ENCODE assay signal across 8 mouse cellular contexts in genomic region chr5:107866127-107867126, GRCm38 (mm10). TPM values are rescaled to one million over a fixed set of nuclear protein-coding genes. Genes with fewer than 3 reads are reported as not detected.
DNase-seq lines count a peak whose midpoint lies in the region; ATAC-seq lines count a peak whose summit lies in the region.

No protein-coding gene starts in this region.

- no peak overlapping the region for H3K4me2 ChIP-seq in embryonic facial prominence, embryonic 14.5 days (ENCODE audit: low read depth, low read length)
- peak overlapping the region; percentile 81 for H3K4me2 ChIP-seq in liver, embryonic 12.5 days

- H3K27ac ChIP-seq in embryonic facial prominence, embryonic 14.5 days (replicated peaks; ENCODE audit: low read depth, low read length) = no peak overlapping the region
- no peak overlapping the region for H3K27ac ChIP-seq in embryonic facial prominence, embryonic 10.5 days (replicated peaks)
- H3K27ac ChIP-seq in liver, embryonic 12.5 days = peak overlapping the region; percentile 87

- H3K27me3 ChIP-seq in embryonic facial prominence, embryonic 14.5 days (replicated peaks; ENCODE audit: control insufficient read depth, insufficient read depth, low read length) = no peaks in the 10 kb centered on the region
- H3K27me3 ChIP-seq in embryonic facial prominence, embryonic 10.5 days (replicated peaks; ENCODE audit: low read depth, poor library complexity, severe bottlenecking) = peaks cover 14% of the 10 kb centered on the region
- H3K27me3 ChIP-seq in liver, embryonic 12.5 days (replicated peaks) = no peaks in the 10 kb centered on the region
- H3K27me3 ChIP-seq in splenic B cell, adult 2 months (ENCODE audit: control insufficient read depth, insufficient read depth, low read length, poor library complexity, severe bottlenecking) = no peaks in the 10 kb centered on the region

- DNase-seq in embryonic facial prominence, embryonic 14.5 days (ENCODE audit: low spot score) = peak; percentile 15
- DNase-seq in embryonic facial prominence, embryonic 10.5 days (ENCODE audit: low spot score) = no peak
- DNase-seq in spleen, postnatal 10 days (ENCODE audit: low spot score in 2 of 2) = peak; percentile 45
- DNase-seq in spleen, adult 12 weeks (ENCODE audit: low spot score) = no peak
- DNase-seq in splenic B cell, adult 2 months (ENCODE audit: low read depth, low spot score) = peak; percentile 29
- no peak for DNase-seq in frontal cortex, postnatal 36 days (ENCODE audit: low spot score in 2 of 2)
- DNase-seq in thymus, postnatal 25 days = no peak

- no peak overlapping the region for H3K4me3 ChIP-seq in embryonic facial prominence, embryonic 14.5 days (ENCODE audit: low read depth, low read length)
- H3K4me3 ChIP-seq in embryonic facial prominence, embryonic 10.5 days = no peak overlapping the region
- peak overlapping the region; percentile 86 for H3K4me3 ChIP-seq in liver, embryonic 12.5 days

- H3K36me3 ChIP-seq in embryonic facial prominence, embryonic 14.5 days (ENCODE audit: control insufficient read depth, insufficient read depth, low read length) = no peaks in the 10 kb centered on the region
- H3K36me3 ChIP-seq in embryonic facial prominence, embryonic 10.5 days (replicated peaks) = no peaks in the 10 kb centered on the region
- peaks cover 29% of the 10 kb centered on the region for H3K36me3 ChIP-seq in liver, embryonic 12.5 days
- H3K36me3 ChIP-seq in splenic B cell, adult 2 months (ENCODE audit: control insufficient read depth, insufficient read depth, low read length, poor library complexity, severe bottlenecking) = no peaks in the 10 kb centered on the region

- H3K4me1 ChIP-seq in embryonic facial prominence, embryonic 14.5 days (ENCODE audit: control insufficient read depth, insufficient read depth, low read length) = peaks cover 4% of the 10 kb centered on the region; the same call in 1 of the 2 replicates
- H3K4me1 ChIP-seq in embryonic facial prominence, embryonic 10.5 days = peaks cover 19% of the 10 kb centered on the region
- H3K4me1 ChIP-seq in liver, embryonic 12.5 days = peaks cover 77% of the 10 kb centered on the region

- ATAC-seq in embryonic facial prominence, embryonic 14.5 days (ENCODE audit: low read depth) = no peak
- ATAC-seq in liver, embryonic 12.5 days = peak; percentile 28; the same call in 1 of the 2 replicates

- H3K9ac ChIP-seq in embryonic facial prominence, embryonic 14.5 days (ENCODE audit: low read depth, low read length) = no peak overlapping the region
- H3K9ac ChIP-seq in liver, embryonic 12.5 days = peak overlapping the region; percentile 98

- 53% methylated on average over 2 of the region's 2 CpGs for WGBS in embryonic facial prominence, embryonic 14.5 days
- 73% methylated on average over 2 of the region's 2 CpGs for WGBS in embryonic facial prominence, embryonic 10.5 days
- WGBS in liver, embryonic 12.5 days (ENCODE audit: insufficient replicate concordance) = 5% methylated on average over 2 of the region's 2 CpGs

- H3K9me3 ChIP-seq in embryonic facial prominence, embryonic 14.5 days (ENCODE audit: control insufficient read depth, low read length) = no peaks in the 10 kb centered on the region
- no peaks in the 10 kb centered on the region for H3K9me3 ChIP-seq in embryonic facial prominence, embryonic 10.5 days
- H3K9me3 ChIP-seq in liver, embryonic 12.5 days (replicated peaks) = no peaks in the 10 kb centered on the region

RNA-seq across cellular contexts. Expression of gene Evi5, which starts 8.5 kb away (rescaled TPM):
- polyA plus RNA-seq in embryonic facial prominence, embryonic 14.5 days (2014; fragmentation: Nextera tagmentation; extraction: Ambion mirVana) = 56.1 and 58.5 TPM in 2 replicates
- 55.7 and 56.5 TPM in 2 replicates for polyA plus RNA-seq in embryonic facial prominence, embryonic 10.5 days (2016; fragmentation: Nextera tagmentation; extraction: Ambion mirVana)
- polyA plus RNA-seq in liver, embryonic 12.5 days (2016; fragmentation: Nextera tagmentation; extraction: Ambion mirVana) = 56.5 and 58.5 TPM in 2 replicates

RNA-seq across cellular contexts. Expression of gene Rpl5, which starts 33.9 kb away (rescaled TPM):
- 58.1 and 63.8 TPM in 2 replicates for polyA plus RNA-seq in embryonic facial prominence, embryonic 14.5 days (2014; fragmentation: Nextera tagmentation; extraction: Ambion mirVana)
- 91.7 and 99.4 TPM in 2 replicates for polyA plus RNA-seq in embryonic facial prominence, embryonic 10.5 days (2016; fragmentation: Nextera tagmentation; extraction: Ambion mirVana)
- 58.8 and 59.6 TPM in 2 replicates for polyA plus RNA-seq in liver, embryonic 12.5 days (2016; fragmentation: Nextera tagmentation; extraction: Ambion mirVana)

RNA-seq across cellular contexts. Expression of gene Ube2d2b, which starts 36.5 kb away (rescaled TPM):
- polyA plus RNA-seq in embryonic facial prominence, embryonic 14.5 days (2014; fragmentation: Nextera tagmentation; extraction: Ambion mirVana) = 0.47 TPM in 1 of 2 replicates, not detected in the other
- 0.29 and 0.42 TPM in 2 replicates for polyA plus RNA-seq in embryonic facial prominence, embryonic 10.5 days (2016; fragmentation: Nextera tagmentation; extraction: Ambion mirVana)
- polyA plus RNA-seq in liver, embryonic 12.5 days (2016; fragmentation: Nextera tagmentation; extraction: Ambion mirVana) = 0.39 and 0.45 TPM in 2 replicates

Comparison
In these comparisons a context has a peak if more than half of its experiments do, and no peak if none do; other contexts are left out.
1. DNase-seq: peak in embryonic facial prominence, embryonic 14.5 days (single experiment), spleen, postnatal 10 days (2 of 2) and splenic B cell, adult 2 months (single experiment); none in embryonic facial prominence, embryonic 10.5 days (single experiment), spleen, adult 12 weeks (single experiment), frontal cortex, postnatal 36 days (0 of 2) and thymus, postnatal 25 days (single experiment).